Mouse (Mus musculus) bone marrow, adult 2 months (tissue): ENCODE data around the gene Ahnak. TPM values are rescaled to one million over a fixed set of nuclear protein-coding genes. Genes with fewer than 3 reads are reported as not detected.
"Not testable (repeated sequence)": the region's sequence is repeated elsewhere in the genome, so short reads cannot be mapped to it uniquely, and the experiment has no call there.

Experiments used
- H3K27ac ChIP-seq: fragments of 200-500 bp; 2 replicates; pipeline ENCODE4 v1.5.1; 2012; ENCODE audit warnings: low read depth, mild to moderate bottlenecking, control low read depth, inconsistent platforms, low read length; ENCODE audit not compliant: control insufficient read depth, poor library complexity, insufficient read depth
- H3K4me1 ChIP-seq: fragments of 200-500 bp; 2 replicates; pipeline ENCODE4 v1.6.1; 2011; ENCODE audit warnings: low read length; ENCODE audit not compliant: control insufficient read depth, insufficient read depth
- H3K4me3 ChIP-seq: fragments of 200-500 bp; replicated peaks from 2 replicates; pipeline ENCODE3; 2011; ENCODE audit warnings: mild to moderate bottlenecking, low read depth, low read length, control low read depth; ENCODE audit not compliant: control insufficient read depth
- CTCF ChIP-seq: fragments of 200-500 bp; IDR thresholded peaks from 2 replicates; pipeline ENCODE4 v1.5.1; 2011; ENCODE audit warnings: low read length, control low read depth; ENCODE audit not compliant: control insufficient read depth, insufficient read depth
- POLR2A ChIP-seq: fragments of 200-500 bp; IDR thresholded peaks from 2 replicates; pipeline ENCODE4 v1.6.1; 2011; ENCODE audit warnings: low read depth, mild to moderate bottlenecking, control low read depth, low read length, borderline replicate concordance; ENCODE audit not compliant: control insufficient read depth
- WGBS: fragments of 180-500 bp; shearing (Covaris S2); methylation state at CpG from one replicate; pipeline ENCODE4 v1.1.7; 2018; 5-methylcytosine and 5-hydroxymethylcytosine counted together
- polyA plus RNA-seq: library from polyadenylated mRNA; stranded (reverse); fragments of >200 nt; gene quantifications from 2 replicates; pipeline ENCODE4 v1.2.4, GENCODE M21; 2011; ENCODE audit warnings: low replicate concordance; ENCODE audit not compliant: missing spikeins, insufficient read depth, insufficient read length

The Ahnak gene
- polyA plus RNA-seq, 1 experiment = 40.1 TPM

GRCm38 (mm10) chr19:8965771-8966170 lies 23.3 kb upstream of the Ahnak start:
- Histone ChIP-seq H3K4me3 (no peak overlapping the region), H3K27ac (no peak overlapping the region; the same call in 1 of the 2 replicates), H3K4me1 (no peaks in the 10 kb centered on the region)
- 76% methylated on average over 8 of the region's 8 CpGs for WGBS
- TF ChIP-seq CTCF = no peak
- no peak for TF ChIP-seq POLR2A

- Histone ChIP-seq H3K4me1 (no peaks in the 10 kb centered on the region), H3K4me3 (peak overlapping the region; percentile 73), H3K27ac (peak overlapping the region; percentile 79)
- WGBS = 32% methylated on average over 5 of the region's 5 CpGs
- TF ChIP-seq POLR2A = no peak
- TF ChIP-seq CTCF = no peak
These were observed 22.9 kb upstream of the Ahnak start for GRCm38 (mm10) chr19:8966198-8966589.

GRCm38 (mm10) chr19:8966590-8967372 lies 22.3 kb upstream of the Ahnak start, which contains the start of gene Eef1g:
Gene Eef1g, plus strand, starts transcription at chr19:8967041.
- no peak for TF ChIP-seq CTCF
- Histone ChIP-seq H3K4me1 (no peaks in the 10 kb centered on the region), H3K4me3 (peak within 1 kb of the TSS; percentile 73), H3K27ac (peak within 1 kb of the TSS; percentile 79)
- WGBS = under 1% methylated on average over 52 of the region's 52 CpGs

GRCm38 (mm10) chr19:8967373-8967743 lies 21.7 kb upstream of the Ahnak start:
- TF ChIP-seq POLR2A (no peak), CTCF (no peak)
- no peaks in the 10 kb centered on the region for H3K4me1 ChIP-seq
- H3K4me3 ChIP-seq = peak overlapping the region; percentile 63
- WGBS = 1% methylated on average over 8 of the region's 8 CpGs
- peak overlapping the region; percentile 63 for H3K27ac ChIP-seq

GRCm38 (mm10) chr19:8967893-8968292 lies 21.2 kb upstream of the Ahnak start:
- no peaks in the 10 kb centered on the region for H3K4me1 ChIP-seq
- H3K27ac ChIP-seq = no peak overlapping the region
- TF ChIP-seq POLR2A (no peak), CTCF (no peak)
- peak overlapping the region; percentile 63 for H3K4me3 ChIP-seq
- 4% methylated on average over 9 of the region's 9 CpGs for WGBS

- WGBS = 85% methylated on average over 8 of the region's 8 CpGs
- not testable (repeated sequence) for H3K27ac ChIP-seq, H3K4me3 ChIP-seq, H3K4me1 ChIP-seq
These were observed 16.6 kb upstream of the Ahnak start for GRCm38 (mm10) chr19:8972491-8972890.

GRCm38 (mm10) chr19:8974638-8975037 lies 14.4 kb upstream of the Ahnak start:
- H3K4me1 ChIP-seq = no peaks in the 10 kb centered on the region
- 91% methylated on average over 1 of the region's 1 CpGs for WGBS
- TF ChIP-seq POLR2A (no peak), CTCF (no peak)
- no peak overlapping the region for H3K4me3 ChIP-seq
- H3K27ac ChIP-seq = no peak overlapping the region

- TF ChIP-seq POLR2A = no peak
- TF ChIP-seq CTCF = no peak
- WGBS = 90% methylated on average over 2 of the region's 2 CpGs
- Histone ChIP-seq H3K27ac (no peak overlapping the region), H3K4me3 (no peak overlapping the region), H3K4me1 (peaks cover under 1% of the 10 kb centered on the region; the same call in 1 of the 2 replicates)
These were observed 13.6 kb upstream of the Ahnak start for GRCm38 (mm10) chr19:8975491-8975890.

- no peak overlapping the region for H3K27ac ChIP-seq
- H3K4me1 ChIP-seq = peaks cover 3% of the 10 kb centered on the region; the same call in 1 of the 2 replicates
- no peak for TF ChIP-seq POLR2A
- peak; percentile 90 for TF ChIP-seq CTCF
- H3K4me3 ChIP-seq = no peak overlapping the region
- 58% methylated on average over 3 of the region's 3 CpGs for WGBS
These were observed 12.5 kb upstream of the Ahnak start for GRCm38 (mm10) chr19:8976535-8976934.
